Mouse (Mus musculus) limb, embryonic 14.5 days (tissue): ENCODE results near the gene Aif1. TPM values are rescaled to one million over a fixed set of nuclear protein-coding genes. Genes with fewer than 3 reads are reported as not detected.

Experiments
- ATAC-seq: fragments of 200-750 bp; cut with Nextera tagmentation; 2 replicates; pipeline ENCODE4 v1.8.0; 2017; ENCODE audit warnings: low read depth, moderate number of reproducible peaks, moderate TSS enrichment; ENCODE audit not compliant: low FRiP score
- DNase-seq: peaks from one replicate; pipeline ENCODE4 v3.0.0-alpha.2; 2015; ENCODE audit warnings: low spot score
- H3K27ac ChIP-seq: fragments of 300-500 bp; sonication (generic); replicated peaks from 2 replicates; pipeline ENCODE4 v1.5.1; 2014; ENCODE audit warnings: low read depth, mild to moderate bottlenecking, low read length, moderate library complexity, mixed read lengths
- H3K27me3 ChIP-seq: fragments of 300-500 bp; sonication (generic); 2 replicates; pipeline ENCODE4 v1.6.1; 2014; ENCODE audit warnings: low read length, mixed read lengths; ENCODE audit not compliant: control insufficient read depth, insufficient read depth
- H3K36me3 ChIP-seq: fragments of 300-500 bp; sonication (generic); 2 replicates; pipeline ENCODE4 v1.6.1; 2014; ENCODE audit warnings: mild to moderate bottlenecking, low read length, moderate library complexity, mixed read lengths; ENCODE audit not compliant: control insufficient read depth, insufficient read depth
- H3K4me1 ChIP-seq: fragments of 300-500 bp; sonication (generic); 2 replicates; pipeline ENCODE4 v1.6.1; 2014; ENCODE audit warnings: antibody characterized with exemption, low read length, mixed read lengths; ENCODE audit not compliant: control insufficient read depth, insufficient read depth
- H3K4me2 ChIP-seq: fragments of 300-500 bp; sonication (generic); replicated peaks from 2 replicates; pipeline ENCODE4 v1.6.1; 2014; ENCODE audit warnings: low read depth, mild to moderate bottlenecking, low read length, moderate library complexity; ENCODE audit not compliant: severe bottlenecking
- H3K4me3 ChIP-seq: fragments of 300-500 bp; sonication (generic); replicated peaks from 2 replicates; pipeline ENCODE4 v1.5.1; 2014; ENCODE audit warnings: low read length
- H3K9ac ChIP-seq: fragments of 300-500 bp; sonication (generic); 2 replicates; pipeline ENCODE4 v1.6.1; 2014; ENCODE audit warnings: mild to moderate bottlenecking, low read depth, low read length, moderate library complexity; ENCODE audit not compliant: severe bottlenecking
- H3K9me3 ChIP-seq: fragments of 300-500 bp; sonication (generic); 2 replicates; pipeline ENCODE4 v1.6.1; 2016; ENCODE audit warnings: low read length; ENCODE audit not compliant: control insufficient read depth
- POLR2A ChIP-seq: fragments of 200-500 bp; IDR thresholded peaks from 2 replicates; pipeline ENCODE4 v1.8.0; 2012; ENCODE audit warnings: inconsistent platforms, mild to moderate bottlenecking, moderate library complexity, borderline replicate concordance; ENCODE audit not compliant: insufficient read depth, insufficient read length; ENCODE audit errors: extremely low read depth
- whole genome bisulfite sequencing: fragments of 180-500 bp; shearing (Covaris S2); extraction: QIAGEN DNeasy Blood & Tissue Kit; methylation state at CpG from one replicate; pipeline ENCODE4 v1.1.7; 2014; 5-methylcytosine and 5-hydroxymethylcytosine counted together
- polyA plus RNA-seq, 2 experiments: library from polyadenylated mRNA; depleted of rRNA in 1 of 2; stranded (reverse) in 1 of 2; unstranded in 1 of 2; fragments of >200 nt; fragmentation: Nextera tagmentation in 1 of 2; extraction: Ambion mirVana in 1 of 2; gene quantifications; 2 replicates each; pipeline versions ENCODE4 v1.2.1 to v1.2.3; 2012 to 2014

The Aif1 gene
- polyA plus RNA-seq, 2 experiments: 4.8 to 15.7 TPM

DNA sequence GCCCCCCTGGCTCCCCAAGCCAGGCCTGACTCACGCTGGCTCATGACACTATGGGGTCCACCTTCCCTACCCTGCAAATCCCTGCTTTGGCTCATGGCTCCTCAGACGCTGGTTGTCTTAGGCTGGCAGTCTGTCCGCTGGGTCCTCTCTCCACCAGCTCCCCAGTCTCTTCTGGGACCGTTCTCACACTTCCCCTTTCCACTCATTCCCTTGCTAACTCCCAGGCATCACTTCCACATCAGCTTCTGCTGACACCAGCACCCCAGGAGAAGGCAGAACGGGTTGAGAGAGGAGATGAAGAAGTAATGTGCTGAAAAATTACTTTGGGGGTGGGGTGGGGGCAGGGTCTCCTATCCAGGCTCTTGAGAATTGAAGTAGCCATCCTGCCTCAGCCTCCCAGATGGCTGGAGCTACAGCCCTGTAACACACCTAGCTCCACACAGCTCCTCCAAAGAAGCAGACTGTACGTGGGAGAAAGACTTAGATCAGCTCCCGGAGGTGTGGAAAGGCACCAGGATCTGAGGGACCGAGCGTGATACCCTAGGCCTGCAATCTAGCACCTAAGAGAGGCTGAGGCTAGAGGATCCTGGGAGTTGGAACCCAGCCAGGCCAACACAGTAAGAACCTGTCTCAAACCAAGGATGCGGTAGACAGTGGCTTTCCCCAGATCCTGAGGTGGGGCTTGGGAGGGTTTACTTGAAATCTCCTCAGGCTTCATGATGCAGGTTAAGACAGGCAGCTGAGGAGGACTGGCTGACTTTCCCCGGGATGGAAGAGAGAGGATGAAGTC is 3.2 kb downstream of the Aif1 start:
- Histone ChIP-seq H3K4me2 (no peak overlapping the region), H3K27me3 (no peaks in the 10 kb centered on the region), H3K9me3 (no peaks in the 10 kb centered on the region), H3K36me3 (no peaks in the 10 kb centered on the region), H3K9ac (no peak overlapping the region), H3K4me1 (0 out of 2 replicates have a peak, but pooled peaks cover 3% of the 10 kb centered on the region), H3K27ac (no peak overlapping the region), H3K4me3 (no peak overlapping the region)
- WGBS: 75% methylated on average over 11 of the region's 11 CpGs
- ATAC-seq: no peak
- no peak for TF ChIP-seq POLR2A
- no peak for DNase-seq

DNA sequence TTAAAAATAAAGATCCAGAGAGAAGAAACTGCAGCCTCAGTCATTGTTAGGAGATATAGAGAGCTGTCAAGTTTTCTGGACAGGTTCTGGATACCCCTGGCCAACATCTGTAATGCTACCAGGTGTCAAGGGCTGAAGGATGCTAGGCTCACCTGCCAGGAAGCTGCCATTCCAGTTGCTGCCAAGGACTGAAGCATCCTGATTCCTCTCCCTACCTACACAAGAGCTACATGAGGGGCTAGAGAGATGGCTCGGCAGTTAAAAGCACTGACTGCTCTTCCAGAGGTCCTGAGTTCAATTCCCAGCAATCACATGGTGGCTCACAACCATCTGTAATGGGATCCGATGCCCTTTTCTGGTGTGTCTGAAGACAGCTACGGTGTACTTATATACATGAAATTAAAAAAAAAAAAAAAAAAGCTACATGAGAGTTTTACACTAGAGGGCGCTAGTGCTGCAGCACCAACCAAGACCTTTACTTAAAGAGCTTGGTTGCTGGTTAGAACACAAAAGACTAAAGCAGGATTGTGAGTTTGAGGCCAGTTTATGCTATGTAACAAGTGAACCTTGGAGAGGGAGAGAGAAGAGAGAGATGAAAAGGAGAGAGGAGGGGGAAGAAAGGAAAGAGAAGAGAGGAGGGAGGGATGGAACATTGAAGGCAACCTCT is 7.2 kb downstream of the Aif1 start:
- Histone ChIP-seq H3K9ac (no peak overlapping the region), H3K4me1 (peaks cover 8% of the 10 kb centered on the region), H3K36me3 (no peaks in the 10 kb centered on the region), H3K9me3 (no peaks in the 10 kb centered on the region), H3K4me2 (no peak overlapping the region), H3K27ac (no peak overlapping the region), H3K27me3 (no peaks in the 10 kb centered on the region), H3K4me3 (no peak overlapping the region)
- WGBS: 14% methylated on average over 4 of the region's 4 CpGs
- DNase-seq: peak; percentile 75
- no peak for ATAC-seq
- TF ChIP-seq POLR2A: no peak

- H3K27ac ChIP-seq: no peak overlapping the region
- no peaks in the 10 kb centered on the region for H3K27me3 ChIP-seq
- H3K36me3 ChIP-seq: peaks cover 1% of the 10 kb centered on the region; the same call in 1 of the 2 replicates
- H3K4me2 ChIP-seq: no peak overlapping the region
- ATAC-seq (no peak), DNase-seq (no peak)
- TF ChIP-seq POLR2A: no peak
- no peaks in the 10 kb centered on the region for H3K9me3 ChIP-seq
- peaks cover 10% of the 10 kb centered on the region for H3K4me1 ChIP-seq
- 87% methylated on average over 7 of the region's 7 CpGs for WGBS
- no peak overlapping the region for H3K9ac ChIP-seq
- no peak overlapping the region for H3K4me3 ChIP-seq
Measured at GRCm38 (mm10) chr17:35167794-35168193, 8.1 kb downstream of the Aif1 start.

GRCm38 (mm10) chr17:35166352-35167035 is 9.4 kb downstream of the Aif1 start:
- H3K27ac ChIP-seq: peak overlapping the region; percentile 96
- H3K4me2 ChIP-seq: peak overlapping the region; percentile 48
- peaks cover 12% of the 10 kb centered on the region for H3K36me3 ChIP-seq
- no peaks in the 10 kb centered on the region for H3K9me3 ChIP-seq
- H3K9ac ChIP-seq: no peak overlapping the region
- 70% methylated on average over 8 of the region's 8 CpGs for WGBS
- ATAC-seq: no peak
- peaks cover 14% of the 10 kb centered on the region for H3K4me1 ChIP-seq
- TF ChIP-seq POLR2A: no peak
- peak; percentile 68 for DNase-seq
- H3K4me3 ChIP-seq: no peak overlapping the region
- no peaks in the 10 kb centered on the region for H3K27me3 ChIP-seq

DNA sequence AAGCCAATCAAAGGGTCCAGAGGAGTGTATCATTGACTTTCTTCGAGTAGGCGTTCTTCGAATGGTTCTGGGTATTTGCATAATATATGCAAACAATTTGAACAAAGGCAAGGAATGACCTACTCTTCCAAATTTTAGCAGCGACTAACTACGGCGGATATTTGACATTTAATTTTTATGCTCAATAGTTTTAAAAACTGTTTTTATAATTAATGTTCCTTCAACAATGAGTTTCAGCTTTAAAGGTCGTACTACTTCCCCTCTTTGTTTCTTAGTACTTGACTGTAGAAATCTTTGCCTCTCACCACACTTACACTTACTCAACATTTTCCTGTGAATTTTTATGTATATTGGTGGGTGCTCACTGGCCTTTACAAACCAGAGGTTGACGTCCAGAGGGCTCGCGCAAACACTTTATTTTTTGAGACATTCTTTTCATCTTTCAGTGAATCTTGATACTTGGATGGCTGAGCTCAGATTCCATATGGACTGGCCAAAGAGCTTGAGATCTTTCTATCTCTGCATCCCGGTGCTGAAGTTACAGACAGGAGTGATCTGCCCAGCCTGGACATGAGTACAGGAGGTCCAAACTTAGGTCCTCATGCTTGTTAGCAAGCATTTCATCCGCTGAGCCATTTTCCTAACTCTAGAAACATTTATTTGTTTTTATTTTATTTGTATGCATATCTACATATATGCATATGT is 10.3 kb downstream of the Aif1 start:
- ATAC-seq (no peak), DNase-seq (no peak)
- WGBS: 21% methylated on average over 12 of the region's 12 CpGs

More for the DNA sequence above, 10.3 kb downstream of the Aif1 start:
- Histone ChIP-seq H3K36me3 (peaks cover 21% of the 10 kb centered on the region), H3K4me3 (peak overlapping the region; percentile 99), H3K9ac (peak overlapping the region; percentile 99), H3K27me3 (no peaks in the 10 kb centered on the region), H3K4me2 (peak overlapping the region; percentile 48), H3K4me1 (peaks cover 14% of the 10 kb centered on the region), H3K27ac (peak overlapping the region; percentile 96), H3K9me3 (no peaks in the 10 kb centered on the region)
- no peak for TF ChIP-seq POLR2A
